Mouse (Mus musculus) embryo, embryonic 10 days (tissue): ENCODE results near the gene Mknk2.
"Not testable (repeated sequence)": the region's sequence is repeated elsewhere in the genome, so short reads cannot be mapped to it uniquely, and the experiment has no call there.

Source experiments
- DNase-seq: peaks from one replicate; pipeline ENCODE4 v3.0.0-alpha.2; 2015; ENCODE audit warnings: low spot score

The Mknk2 gene

DNA sequence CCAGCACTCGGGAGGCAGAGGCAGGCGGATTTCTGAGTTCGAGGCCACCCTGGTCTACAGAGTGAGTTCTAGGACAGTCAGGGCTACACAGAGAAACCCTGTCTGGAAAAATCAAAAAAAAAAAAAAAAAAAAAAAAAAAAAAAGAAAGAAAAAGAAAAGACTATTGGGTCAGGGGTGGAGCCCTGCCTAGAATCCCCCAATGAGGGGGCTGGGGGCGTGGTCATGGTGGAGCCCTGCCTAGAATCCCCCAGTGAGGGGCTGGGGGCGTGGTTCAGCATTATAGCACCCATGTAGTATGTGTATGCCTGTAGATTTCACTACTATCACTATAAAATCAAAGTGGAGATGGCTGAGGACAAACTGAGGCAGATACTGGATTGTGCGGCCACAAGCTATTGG is 28.0 kb downstream of the Mknk2 start:
- not testable (repeated sequence) for DNase-seq

DNA sequence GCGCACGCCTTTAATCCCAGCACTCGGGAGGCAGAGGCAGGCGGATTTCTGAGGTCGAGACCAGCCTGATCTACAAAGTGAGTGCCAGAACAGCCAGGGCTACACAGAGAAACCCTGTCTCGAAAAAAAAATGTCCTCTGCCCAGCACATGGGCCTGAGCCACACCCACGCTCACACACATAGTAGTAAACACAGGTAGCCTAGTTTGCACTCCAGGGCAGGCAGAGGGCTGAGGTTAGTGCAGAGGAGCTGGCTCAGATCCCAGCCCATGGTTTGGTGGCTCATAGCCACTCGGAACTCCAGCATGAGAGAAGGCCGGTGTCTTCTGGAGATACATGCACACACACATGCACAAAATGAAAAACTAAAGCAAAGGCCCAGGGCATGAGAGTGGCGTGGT is 31.0 kb downstream of the Mknk2 start:
- no peak for DNase-seq

GRCm38 (mm10) chr10:80635345-80635744 is 42.6 kb downstream of the Mknk2 start:
- DNase-seq = no peak

DNA sequence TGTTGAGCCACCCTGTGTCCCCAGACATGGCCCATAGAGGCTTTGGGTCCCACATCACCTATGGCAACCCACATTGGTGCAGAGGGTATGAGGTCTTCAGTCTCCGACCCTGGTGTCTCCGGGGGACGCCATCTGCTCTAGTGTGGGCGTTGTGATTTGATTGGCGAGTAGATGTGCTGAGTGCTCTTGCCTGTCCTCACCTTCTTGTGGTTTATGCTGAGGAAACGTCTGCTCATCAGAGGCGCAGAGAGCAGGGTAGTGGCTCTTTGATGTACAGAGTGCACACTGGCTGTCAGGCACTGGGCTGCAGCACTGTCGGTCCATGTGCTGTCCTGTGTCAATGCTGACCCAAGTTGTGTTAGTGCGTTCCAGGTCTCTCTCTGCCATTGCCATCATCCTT is 49.0 kb downstream of the Mknk2 start:
- DNase-seq = no peak

- peak; percentile 30 for DNase-seq
These were observed 50.2 kb downstream of the Mknk2 start for GRCm38 (mm10) chr10:80627685-80628084.

GRCm38 (mm10) chr10:80625764-80626163 is 52.1 kb downstream of the Mknk2 start:
- no peak for DNase-seq

- DNase-seq = peak; percentile 77
These were observed 54.3 kb downstream of the Mknk2 start for GRCm38 (mm10) chr10:80623457-80624191.

GRCm38 (mm10) chr10:80622661-80623456 is 55.1 kb downstream of the Mknk2 start, which contains the start of gene Csnk1g2:
Csnk1g2 (plus strand) TSS chr10:80622838.
- peak; percentile 43 for DNase-seq

DNA sequence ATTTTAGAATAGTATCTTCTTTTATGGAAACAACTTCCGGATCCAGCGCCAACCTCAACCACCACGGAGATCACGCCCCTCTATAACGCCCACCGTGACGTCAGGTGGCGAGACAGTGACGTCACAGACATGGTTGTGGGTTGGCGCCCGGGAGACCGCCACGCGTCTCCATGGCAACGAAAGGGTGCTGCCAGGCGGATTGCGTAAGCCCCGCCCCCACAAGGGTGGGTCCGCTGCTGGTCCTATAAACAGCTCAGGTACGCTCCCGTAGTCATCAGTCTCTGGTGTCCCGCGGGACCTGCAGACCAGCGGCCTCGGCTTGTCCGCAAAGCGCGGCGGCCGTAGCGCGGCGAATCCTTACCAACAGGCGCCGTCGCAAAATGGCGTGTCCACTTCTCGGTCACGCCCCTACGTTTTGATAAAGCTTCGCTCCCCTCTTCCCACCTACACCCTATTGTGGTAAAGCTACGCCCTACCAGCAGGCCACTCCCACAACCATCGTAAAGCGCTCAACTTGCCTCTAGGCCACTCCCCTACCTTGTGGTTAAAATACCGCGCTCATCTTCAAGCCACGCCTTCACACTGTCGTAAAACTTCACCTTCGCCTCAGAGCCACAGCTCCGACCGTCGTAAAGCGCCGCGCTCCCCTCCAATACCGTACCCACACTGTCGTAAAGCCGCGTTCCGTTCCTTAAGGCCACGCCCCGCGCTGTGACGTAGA is 55.8 kb downstream of the Mknk2 start:
- peak; percentile 100 for DNase-seq

DNA sequence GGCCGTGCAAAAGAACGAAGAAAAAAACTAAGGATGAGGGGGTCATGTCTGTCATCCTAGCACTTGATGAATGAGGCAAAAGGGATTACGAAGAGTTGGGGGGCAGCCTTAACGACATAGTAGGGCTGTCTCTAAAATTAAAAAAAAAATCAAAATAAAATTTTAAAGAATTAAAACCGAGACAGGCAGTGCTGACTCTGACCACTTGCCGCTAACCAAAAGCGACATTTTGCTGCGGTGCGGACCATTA is 56.3 kb downstream of the Mknk2 start:
- DNase-seq = no peak

GRCm38 (mm10) chr10:80620796-80621689 is 56.9 kb downstream of the Mknk2 start:
- DNase-seq = no peak

DNA sequence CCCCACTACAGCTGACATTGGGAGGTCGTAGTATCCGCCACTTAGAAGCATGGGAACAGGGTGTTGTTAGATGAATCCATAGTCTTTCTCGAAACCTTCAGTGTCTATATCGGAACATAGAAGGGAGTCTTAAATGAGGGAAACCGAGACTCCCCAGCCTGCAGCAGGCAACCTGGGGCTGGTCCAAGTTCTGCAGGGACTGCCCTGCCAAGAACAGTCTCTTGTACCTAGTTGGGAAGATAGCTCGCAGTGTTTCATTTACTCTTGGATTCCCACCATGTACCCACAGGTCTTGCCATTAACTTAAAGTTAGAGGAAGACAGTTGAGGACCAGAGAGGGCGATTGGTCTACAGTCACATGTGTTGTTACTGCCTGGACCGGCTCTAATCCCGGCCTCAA is 57.5 kb downstream of the Mknk2 start:
- DNase-seq = no peak

GRCm38 (mm10) chr10:80619465-80620244 is 58.3 kb downstream of the Mknk2 start:
- DNase-seq = peak; percentile 49

- peak; percentile 23 for DNase-seq
These were observed 59.7 kb downstream of the Mknk2 start for GRCm38 (mm10) chr10:80618181-80618580.
